Mouse (Mus musculus): Measurements from ENCODE around the gene Sp3. TPM values are rescaled to one million over a fixed set of nuclear protein-coding genes. Genes with fewer than 3 reads are reported as not detected.

The Sp3 gene
- polyA plus RNA-seq, 1 experiment from 2014 or later: 88.0 TPM

- Histone ChIP-seq H3K27ac (replicated peaks; ENCODE audit: low read depth, low read length) (no peak overlapping the region), H3K27me3 (ENCODE audit: control insufficient read depth, insufficient read depth, low read length) (no peaks in the 10 kb centered on the region), H3K9me3 (replicated peaks; ENCODE audit: control insufficient read depth, low read length) (no peaks in the 10 kb centered on the region; the same call in 1 of the 2 replicates), H3K4me3 (ENCODE audit: low read depth, low read length) (no peak overlapping the region), H3K4me2 (ENCODE audit: low read depth, low read length) (no peak overlapping the region), H3K9ac (replicated peaks; ENCODE audit: low read length) (no peak overlapping the region), H3K36me3 (replicated peaks; ENCODE audit: control insufficient read depth, insufficient read depth, low read depth, low read length) (no peaks in the 10 kb centered on the region), H3K4me1 (ENCODE audit: control insufficient read depth, insufficient read depth, low read length) (no peaks in the 10 kb centered on the region)
- WGBS: 64% methylated on average over 1 of the region's 1 CpGs
- DNase-seq (ENCODE audit: low spot score): no peak
- ATAC-seq (replicated peaks; ENCODE audit: insufficient number of reproducible peaks, low FRiP score, low TSS enrichment, low read depth): no peak
Measured at GRCm38 (mm10) chr2:72985516-72985915, 5.3 kb upstream of the Sp3 start.

GRCm38 (mm10) chr2:72984806-72985205 is 4.6 kb upstream of the Sp3 start:
- Histone ChIP-seq H3K9ac (replicated peaks; ENCODE audit: low read length) (no peak overlapping the region), H3K36me3 (replicated peaks; ENCODE audit: control insufficient read depth, insufficient read depth, low read depth, low read length) (no peaks in the 10 kb centered on the region), H3K4me3 (ENCODE audit: low read depth, low read length) (no peak overlapping the region), H3K4me1 (ENCODE audit: control insufficient read depth, insufficient read depth, low read length) (no peaks in the 10 kb centered on the region), H3K9me3 (replicated peaks; ENCODE audit: control insufficient read depth, low read length) (no peaks in the 10 kb centered on the region; the same call in 1 of the 2 replicates), H3K27ac (replicated peaks; ENCODE audit: low read depth, low read length) (no peak overlapping the region), H3K4me2 (ENCODE audit: low read depth, low read length) (no peak overlapping the region), H3K27me3 (ENCODE audit: control insufficient read depth, insufficient read depth, low read length) (no peaks in the 10 kb centered on the region)
- DNase-seq (ENCODE audit: low spot score) (no peak), ATAC-seq (replicated peaks; ENCODE audit: insufficient number of reproducible peaks, low FRiP score, low TSS enrichment, low read depth) (no peak)
- WGBS: 73% methylated on average over 4 of the region's 4 CpGs

GRCm38 (mm10) chr2:72983211-72983610 is 3.0 kb upstream of the Sp3 start:
- Histone ChIP-seq H3K27me3 (ENCODE audit: control insufficient read depth, insufficient read depth, low read length) (no peaks in the 10 kb centered on the region), H3K9me3 (replicated peaks; ENCODE audit: control insufficient read depth, low read length) (no peaks in the 10 kb centered on the region), H3K4me1 (ENCODE audit: control insufficient read depth, insufficient read depth, low read length) (no peaks in the 10 kb centered on the region), H3K9ac (replicated peaks; ENCODE audit: low read length) (no peak overlapping the region), H3K4me3 (ENCODE audit: low read depth, low read length) (no peak overlapping the region), H3K27ac (replicated peaks; ENCODE audit: low read depth, low read length) (no peak overlapping the region), H3K4me2 (ENCODE audit: low read depth, low read length) (no peak overlapping the region), H3K36me3 (replicated peaks; ENCODE audit: control insufficient read depth, insufficient read depth, low read depth, low read length) (no peaks in the 10 kb centered on the region)
- DNase-seq (ENCODE audit: low spot score): no peak
- WGBS: 92% methylated on average over 3 of the region's 3 CpGs
- ATAC-seq (replicated peaks; ENCODE audit: insufficient number of reproducible peaks, low FRiP score, low TSS enrichment, low read depth): no peak

GRCm38 (mm10) chr2:72982110-72982785 is 2.0 kb upstream of the Sp3 start:
- H3K9me3 ChIP-seq (replicated peaks; ENCODE audit: control insufficient read depth, low read length): no peaks in the 10 kb centered on the region
- no peak overlapping the region for H3K4me3 ChIP-seq (ENCODE audit: low read depth, low read length)
- DNase-seq (ENCODE audit: low spot score): no peak
- no peak overlapping the region for H3K4me2 ChIP-seq (ENCODE audit: low read depth, low read length)
- no peaks in the 10 kb centered on the region for H3K4me1 ChIP-seq (ENCODE audit: control insufficient read depth, insufficient read depth, low read length)
- H3K36me3 ChIP-seq (replicated peaks; ENCODE audit: control insufficient read depth, insufficient read depth, low read depth, low read length): no peaks in the 10 kb centered on the region
- no peak overlapping the region for H3K27ac ChIP-seq (replicated peaks; ENCODE audit: low read depth, low read length)
- no peak for ATAC-seq (replicated peaks; ENCODE audit: insufficient number of reproducible peaks, low FRiP score, low TSS enrichment, low read depth)
- H3K27me3 ChIP-seq (ENCODE audit: control insufficient read depth, insufficient read depth, low read length): no peaks in the 10 kb centered on the region
- 94% methylated on average over 7 of the region's 7 CpGs for WGBS
- no peak overlapping the region for H3K9ac ChIP-seq (replicated peaks; ENCODE audit: low read length)

GRCm38 (mm10) chr2:72981441-72982109 is 1.3 kb upstream of the Sp3 start:
- H3K27ac ChIP-seq (replicated peaks; ENCODE audit: low read depth, low read length): no peak overlapping the region
- ATAC-seq (replicated peaks; ENCODE audit: insufficient number of reproducible peaks, low FRiP score, low TSS enrichment, low read depth): no peak
- H3K27me3 ChIP-seq (ENCODE audit: control insufficient read depth, insufficient read depth, low read length): no peaks in the 10 kb centered on the region

GRCm38 (mm10) chr2:72981075-72981420 is 802 bp upstream of the Sp3 start:
- peak overlapping the region; percentile 98 for H3K9ac ChIP-seq (replicated peaks; ENCODE audit: low read length)
- H3K4me2 ChIP-seq (ENCODE audit: low read depth, low read length): peak overlapping the region; percentile 74
- DNase-seq (ENCODE audit: low spot score): no peak
- no peak for ATAC-seq (replicated peaks; ENCODE audit: insufficient number of reproducible peaks, low FRiP score, low TSS enrichment, low read depth)
- WGBS: 12% methylated on average over 3 of the region's 3 CpGs
- H3K4me3 ChIP-seq (ENCODE audit: low read depth, low read length): peak overlapping the region; percentile 75
- no peaks in the 10 kb centered on the region for H3K9me3 ChIP-seq (replicated peaks; ENCODE audit: control insufficient read depth, low read length)
- no peaks in the 10 kb centered on the region for H3K36me3 ChIP-seq (replicated peaks; ENCODE audit: control insufficient read depth, insufficient read depth, low read depth, low read length)
- no peaks in the 10 kb centered on the region for H3K27me3 ChIP-seq (ENCODE audit: control insufficient read depth, insufficient read depth, low read length)
- H3K4me1 ChIP-seq (ENCODE audit: control insufficient read depth, insufficient read depth, low read length): no peaks in the 10 kb centered on the region
- H3K27ac ChIP-seq (replicated peaks; ENCODE audit: low read depth, low read length): peak overlapping the region; percentile 100

More at GRCm38 (mm10) chr2:72981441-72982109, 1.3 kb upstream of the Sp3 start:
- Histone ChIP-seq H3K9ac (replicated peaks; ENCODE audit: low read length) (no peak overlapping the region), H3K4me3 (ENCODE audit: low read depth, low read length) (no peak overlapping the region), H3K9me3 (replicated peaks; ENCODE audit: control insufficient read depth, low read length) (no peaks in the 10 kb centered on the region), H3K4me1 (ENCODE audit: control insufficient read depth, insufficient read depth, low read length) (no peaks in the 10 kb centered on the region), H3K36me3 (replicated peaks; ENCODE audit: control insufficient read depth, insufficient read depth, low read depth, low read length) (no peaks in the 10 kb centered on the region), H3K4me2 (ENCODE audit: low read depth, low read length) (peak overlapping the region; percentile 74; the same call in 1 of the 2 replicates)
- no peak for DNase-seq (ENCODE audit: low spot score)
- WGBS: 84% methylated on average over 9 of the region's 9 CpGs

GRCm38 (mm10) chr2:72979659-72980071 is 581 bp downstream of the Sp3 start:
- no peaks in the 10 kb centered on the region for H3K4me1 ChIP-seq (ENCODE audit: control insufficient read depth, insufficient read depth, low read length)
- no peak for DNase-seq (ENCODE audit: low spot score)
- peak overlapping the region; percentile 44 for H3K4me2 ChIP-seq (ENCODE audit: low read depth, low read length)
- ATAC-seq (replicated peaks; ENCODE audit: insufficient number of reproducible peaks, low FRiP score, low TSS enrichment, low read depth): peak; percentile 63
- WGBS: 0% methylated on average over 6 of the region's 54 CpGs
- H3K36me3 ChIP-seq (replicated peaks; ENCODE audit: control insufficient read depth, insufficient read depth, low read depth, low read length): no peaks in the 10 kb centered on the region
- peak overlapping the region; percentile 75 for H3K4me3 ChIP-seq (ENCODE audit: low read depth, low read length)
- H3K9me3 ChIP-seq (replicated peaks; ENCODE audit: control insufficient read depth, low read length): no peaks in the 10 kb centered on the region
- peak overlapping the region; percentile 100 for H3K27ac ChIP-seq (replicated peaks; ENCODE audit: low read depth, low read length)
- no peaks in the 10 kb centered on the region for H3K27me3 ChIP-seq (ENCODE audit: control insufficient read depth, insufficient read depth, low read length)
- peak overlapping the region; percentile 98 for H3K9ac ChIP-seq (replicated peaks; ENCODE audit: low read length)

GRCm38 (mm10) chr2:72978901-72979658 is 1.2 kb downstream of the Sp3 start:
- Histone ChIP-seq H3K9me3 (replicated peaks; ENCODE audit: control insufficient read depth, low read length) (no peaks in the 10 kb centered on the region), H3K4me1 (ENCODE audit: control insufficient read depth, insufficient read depth, low read length) (no peaks in the 10 kb centered on the region), H3K27me3 (ENCODE audit: control insufficient read depth, insufficient read depth, low read length) (no peaks in the 10 kb centered on the region), H3K9ac (replicated peaks; ENCODE audit: low read length) (peak overlapping the region; percentile 98), H3K36me3 (replicated peaks; ENCODE audit: control insufficient read depth, insufficient read depth, low read depth, low read length) (no peaks in the 10 kb centered on the region), H3K4me2 (ENCODE audit: low read depth, low read length) (peak overlapping the region; percentile 44), H3K27ac (replicated peaks; ENCODE audit: low read depth, low read length) (peak overlapping the region; percentile 100), H3K4me3 (ENCODE audit: low read depth, low read length) (peak overlapping the region; percentile 75)
- DNase-seq (ENCODE audit: low spot score): peak; percentile 87
- peak; percentile 85 for ATAC-seq (replicated peaks; ENCODE audit: insufficient number of reproducible peaks, low FRiP score, low TSS enrichment, low read depth)
- under 1% methylated on average over 40 of the region's 107 CpGs for WGBS
